8 mouse cellular contexts compared by ENCODE assay signal in the genomic region with DNA sequence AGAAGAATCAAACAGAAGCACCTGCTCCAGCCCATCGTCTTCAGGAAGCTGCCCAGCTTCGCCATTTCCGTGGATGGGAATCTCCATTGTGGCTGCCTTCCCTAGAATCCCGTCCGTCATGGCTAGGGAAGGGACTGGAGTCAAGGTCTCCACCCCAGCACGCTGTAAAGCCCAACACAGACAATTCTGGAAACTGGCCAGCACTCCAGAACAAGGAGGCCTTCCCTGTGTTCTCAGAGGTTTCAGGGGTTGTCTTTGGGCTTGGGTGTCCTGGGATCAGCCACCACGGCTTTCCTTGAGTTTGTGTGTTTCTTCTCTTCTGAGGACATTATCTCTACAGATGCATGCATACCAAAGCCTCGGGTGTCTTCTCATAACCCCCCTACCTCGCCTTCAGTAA. TPM values are rescaled to one million over a fixed set of nuclear protein-coding genes. Genes with fewer than 3 reads are reported as not detected.
A peak's percentile ranks its signal among the peaks of the same experiment; 100 is the strongest.
DNase-seq lines count a peak whose midpoint lies in the region; ATAC-seq and TF ChIP-seq lines count a peak whose summit lies in the region.

No protein-coding gene starts in this region.

- DNase-seq in adrenal gland, adult (ENCODE audit: inconsistent age in 2 of 2, low spot score in 1 of 2) = peak; percentile 72 to 77
- DNase-seq in adrenal gland, adult 2 months = no peak
- DNase-seq in lung, adult 18-20 months = no peak
- no peak for DNase-seq in hindbrain, postnatal 0 days (ENCODE audit: low spot score)
- DNase-seq in midbrain, postnatal 0 days (ENCODE audit: low spot score) = no peak
- no peak for DNase-seq in embryo, embryonic 11 days
- DNase-seq in spleen, postnatal 14 days (ENCODE audit: low spot score in 2 of 2) = no peak

- H3K36me3 ChIP-seq in lung, embryonic 16.5 days (ENCODE audit: control insufficient read depth, insufficient read depth, low read length) = peaks cover 14% of the 10 kb centered on the region
- peaks cover 25% of the 10 kb centered on the region for H3K36me3 ChIP-seq in hindbrain, postnatal 0 days (ENCODE audit: insufficient read depth, low read length)
- H3K36me3 ChIP-seq in midbrain, postnatal 0 days (ENCODE audit: insufficient read depth, low read length) = peaks cover 27% of the 10 kb centered on the region

- WGBS in lung, embryonic 16.5 days = 50% methylated on average over 9 of the region's 9 CpGs
- 61% methylated on average over 9 of the region's 9 CpGs for WGBS in hindbrain, postnatal 0 days
- 72% methylated on average over 9 of the region's 9 CpGs for WGBS in midbrain, postnatal 0 days

- no peak overlapping the region; the same call in 1 of the 2 replicates for H3K27ac ChIP-seq in lung, embryonic 16.5 days (ENCODE audit: low read length)
- H3K27ac ChIP-seq in hindbrain, postnatal 0 days = no peak overlapping the region
- no peak overlapping the region for H3K27ac ChIP-seq in midbrain, postnatal 0 days (ENCODE audit: low read depth, low read length)

- no peak for ATAC-seq in lung, embryonic 16.5 days (ENCODE audit: low read depth)
- ATAC-seq in hindbrain, postnatal 0 days = no peak
- no peak for ATAC-seq in midbrain, postnatal 0 days (ENCODE audit: low FRiP score)

- no peaks in the 10 kb centered on the region for H3K27me3 ChIP-seq in lung, embryonic 16.5 days (ENCODE audit: control insufficient read depth, insufficient read depth, low read depth, low read length)
- H3K27me3 ChIP-seq in hindbrain, postnatal 0 days (ENCODE audit: insufficient read depth, low read length) = no peaks in the 10 kb centered on the region
- H3K27me3 ChIP-seq in midbrain, postnatal 0 days (ENCODE audit: insufficient read depth, low read length) = no peaks in the 10 kb centered on the region

- no peaks in the 10 kb centered on the region for H3K9me3 ChIP-seq in lung, embryonic 16.5 days (ENCODE audit: control insufficient read depth, low read length)
- H3K9me3 ChIP-seq in hindbrain, postnatal 0 days (ENCODE audit: low read length) = no peaks in the 10 kb centered on the region
- no peaks in the 10 kb centered on the region for H3K9me3 ChIP-seq in midbrain, postnatal 0 days (ENCODE audit: low read length)

- H3K4me1 ChIP-seq in lung, embryonic 16.5 days (replicated peaks; ENCODE audit: control insufficient read depth, insufficient read depth, low read length) = peaks cover 23% of the 10 kb centered on the region
- H3K4me1 ChIP-seq in hindbrain, postnatal 0 days (ENCODE audit: insufficient read depth, low read length) = peaks cover 12% of the 10 kb centered on the region; the same call in 1 of the 2 replicates
- H3K4me1 ChIP-seq in midbrain, postnatal 0 days (ENCODE audit: insufficient read depth, low read length) = peaks cover 14% of the 10 kb centered on the region

- peak overlapping the region; percentile 76 for H3K9ac ChIP-seq in lung, embryonic 16.5 days (ENCODE audit: low read length)
- peak overlapping the region; percentile 70; the same call in 1 of the 2 replicates for H3K9ac ChIP-seq in hindbrain, postnatal 0 days (replicated peaks; ENCODE audit: low read length)
- H3K9ac ChIP-seq in midbrain, postnatal 0 days (replicated peaks; ENCODE audit: low read length, poor library complexity, severe bottlenecking) = peak overlapping the region; percentile 77; the same call in 1 of the 2 replicates

- TF ChIP-seq CTCF in hindbrain, postnatal 0 days (IDR thresholded peaks at IDR 0.05; ENCODE audit: low read depth) = no peak
- TF ChIP-seq CTCF in midbrain, postnatal 0 days (IDR thresholded peaks at IDR 0.05) = no peak

- peak overlapping the region; percentile 58 for H3K4me3 ChIP-seq in lung, embryonic 16.5 days (ENCODE audit: low read length)
- peak overlapping the region; percentile 56 for H3K4me3 ChIP-seq in hindbrain, postnatal 0 days (ENCODE audit: low read length)
- H3K4me3 ChIP-seq in midbrain, postnatal 0 days (ENCODE audit: low read depth, low read length) = peak overlapping the region; percentile 49

- peak overlapping the region; percentile 76 for H3K4me2 ChIP-seq in lung, embryonic 16.5 days (ENCODE audit: low read depth, low read length)
- H3K4me2 ChIP-seq in hindbrain, postnatal 0 days (ENCODE audit: low read depth, low read length) = peak overlapping the region; percentile 99
- peak overlapping the region; percentile 63 for H3K4me2 ChIP-seq in midbrain, postnatal 0 days (ENCODE audit: low read depth, low read length, poor library complexity, severe bottlenecking)

RNA-seq across cellular contexts. Expression of a gene that starts 0.6 kb away (rescaled TPM):
- 100 to 1,000 TPM; 110 to 128 TPM for total RNA-seq in adrenal gland, adult 2 months (2021)
- 120 and 145 TPM in 2 replicates for polyA plus RNA-seq in adrenal gland, adult 2 months (2012; rRNA removed)
- 181 and 208 TPM in 2 replicates for polyA plus RNA-seq in lung, embryonic 16.5 days (2015; fragmentation: Nextera tagmentation; extraction: Ambion mirVana)
- total RNA-seq in hindbrain, postnatal 0 days (2014; rRNA removed) = 49.6 and 63.9 TPM in 2 replicates
- 179 and 181 TPM in 2 replicates for polyA plus RNA-seq in hindbrain, postnatal 0 days (2015; fragmentation: Nextera tagmentation; extraction: Ambion mirVana)
- total RNA-seq in midbrain, postnatal 0 days (2014; rRNA removed) = 36.4 and 107 TPM in 2 replicates
- 170 and 179 TPM in 2 replicates for polyA plus RNA-seq in midbrain, postnatal 0 days (2015; fragmentation: Nextera tagmentation; extraction: Ambion mirVana)

RNA-seq across cellular contexts. Expression of a gene that starts 0.9 kb away (rescaled TPM):
- total RNA-seq in adrenal gland, adult 2 months (2021) = 10 to 100 TPM; 55.5 to 65.4 TPM
- 68.3 and 76.9 TPM in 2 replicates for polyA plus RNA-seq in adrenal gland, adult 2 months (2012; rRNA removed)
- polyA plus RNA-seq in lung, embryonic 16.5 days (2015; fragmentation: Nextera tagmentation; extraction: Ambion mirVana) = 78.0 and 81.5 TPM in 2 replicates
- total RNA-seq in hindbrain, postnatal 0 days (2014; rRNA removed) = 67.5 and 103 TPM in 2 replicates
- polyA plus RNA-seq in hindbrain, postnatal 0 days (2015; fragmentation: Nextera tagmentation; extraction: Ambion mirVana) = 82.5 and 82.8 TPM in 2 replicates
- total RNA-seq in midbrain, postnatal 0 days (2014; rRNA removed) = 62.1 and 90.0 TPM in 2 replicates
- 84.9 and 95.3 TPM in 2 replicates for polyA plus RNA-seq in midbrain, postnatal 0 days (2015; fragmentation: Nextera tagmentation; extraction: Ambion mirVana)

RNA-seq across cellular contexts. Expression of a gene that starts 1.0 kb away (rescaled TPM):
- total RNA-seq in adrenal gland, adult 2 months (2021) = 1 to 10 TPM; 7.4 to 8.9 TPM
- 562 and 695 TPM in 2 replicates for polyA plus RNA-seq in adrenal gland, adult 2 months (2012; rRNA removed)
- 24.9 and 35.7 TPM in 2 replicates for polyA plus RNA-seq in lung, embryonic 16.5 days (2015; fragmentation: Nextera tagmentation; extraction: Ambion mirVana)
- 16.1 and 51.9 TPM in 2 replicates for total RNA-seq in hindbrain, postnatal 0 days (2014; rRNA removed)
- 25.1 and 33.3 TPM in 2 replicates for polyA plus RNA-seq in hindbrain, postnatal 0 days (2015; fragmentation: Nextera tagmentation; extraction: Ambion mirVana)
- total RNA-seq in midbrain, postnatal 0 days (2014; rRNA removed) = 55.3 and 65.6 TPM in 2 replicates
- polyA plus RNA-seq in midbrain, postnatal 0 days (2015; fragmentation: Nextera tagmentation; extraction: Ambion mirVana) = 11.3 and 23.7 TPM in 2 replicates

RNA-seq across cellular contexts. Expression of a gene that starts 5.9 kb away (rescaled TPM):
- total RNA-seq in adrenal gland, adult 2 months (2021) = 10 to 100 TPM; 24.2 to 33.8 TPM
- polyA plus RNA-seq in adrenal gland, adult 2 months (2012; rRNA removed) = 34.6 and 36.2 TPM in 2 replicates
- polyA plus RNA-seq in lung, embryonic 16.5 days (2015; fragmentation: Nextera tagmentation; extraction: Ambion mirVana) = 61.8 and 67.0 TPM in 2 replicates
- 169 and 174 TPM in 2 replicates for total RNA-seq in hindbrain, postnatal 0 days (2014; rRNA removed)
- 97.9 and 106 TPM in 2 replicates for polyA plus RNA-seq in hindbrain, postnatal 0 days (2015; fragmentation: Nextera tagmentation; extraction: Ambion mirVana)
- 164 and 171 TPM in 2 replicates for total RNA-seq in midbrain, postnatal 0 days (2014; rRNA removed)
- 108 and 109 TPM in 2 replicates for polyA plus RNA-seq in midbrain, postnatal 0 days (2015; fragmentation: Nextera tagmentation; extraction: Ambion mirVana)

RNA-seq across cellular contexts. Expression of a gene that starts 11.3 kb away (rescaled TPM):
- 1 to 10 TPM; 2.3 to 2.7 TPM for total RNA-seq in adrenal gland, adult 2 months (2021)
- 1.3 and 1.5 TPM in 2 replicates for polyA plus RNA-seq in adrenal gland, adult 2 months (2012; rRNA removed)
- polyA plus RNA-seq in lung, embryonic 16.5 days (2015; fragmentation: Nextera tagmentation; extraction: Ambion mirVana) = 0.55 and 1.4 TPM in 2 replicates
- total RNA-seq in hindbrain, postnatal 0 days (2014; rRNA removed) = 2.9 and 5.4 TPM in 2 replicates
- 0.67 and 1.0 TPM in 2 replicates for polyA plus RNA-seq in hindbrain, postnatal 0 days (2015; fragmentation: Nextera tagmentation; extraction: Ambion mirVana)
- 3.8 and 5.2 TPM in 2 replicates for total RNA-seq in midbrain, postnatal 0 days (2014; rRNA removed)
- 1.8 and 1.9 TPM in 2 replicates for polyA plus RNA-seq in midbrain, postnatal 0 days (2015; fragmentation: Nextera tagmentation; extraction: Ambion mirVana)

Comparison
In these comparisons a context has a peak if more than half of its experiments do, and no peak if none do; other contexts are left out.
1. DNase-seq: peak in adrenal gland, adult (2 of 2); none in adrenal gland, adult 2 months (single experiment), lung, adult 18-20 months (0 of 2), hindbrain, postnatal 0 days (single experiment), midbrain, postnatal 0 days (single experiment), embryo, embryonic 11 days (single experiment) and spleen, postnatal 14 days (0 of 2).
2. RNA of a gene that starts 1.0 kb away (polyA plus RNA-seq): 562 to 695 TPM in adrenal gland, adult 2 months; 25.1 to 33.3 TPM in hindbrain, postnatal 0 days, 24.9 to 35.7 TPM in lung, embryonic 16.5 days and 11.3 to 23.7 TPM in midbrain, postnatal 0 days; every median in the first group is over 10 times any median in the second.
3. Peak in every context shown above with its lines, with median percentiles within 50 percentile points of each other: H3K4me2 ChIP-seq, H3K4me3 ChIP-seq and H3K9ac ChIP-seq.